Mouse (Mus musculus) lung, postnatal 0 days (tissue): ENCODE results near the gene Idh2. TPM values are rescaled to one million over a fixed set of nuclear protein-coding genes. Genes with fewer than 3 reads are reported as not detected.

Source experiments
- ATAC-seq: fragments of 200-750 bp; cut with Nextera tagmentation; 2 replicates; pipeline ENCODE4 v1.8.0; 2017; ENCODE audit warnings: moderate library complexity
- DNase-seq: peaks from one replicate; pipeline ENCODE4 v3.0.0-alpha.2; 2016; ENCODE audit warnings: low spot score
- H3K27ac ChIP-seq: fragments of 300-500 bp; sonication (generic); 2 replicates; pipeline ENCODE4 v1.5.1; 2014; ENCODE audit warnings: antibody characterized with exemption, mild to moderate bottlenecking, low read length, mixed read lengths
- H3K27me3 ChIP-seq: fragments of 300-500 bp; sonication (generic); replicated peaks from 2 replicates; pipeline ENCODE4 v1.6.1; 2014; ENCODE audit warnings: low read length, mixed read lengths; ENCODE audit not compliant: insufficient read depth
- H3K36me3 ChIP-seq: fragments of 300-500 bp; sonication (generic); 2 replicates; pipeline ENCODE4 v1.6.1; 2014; ENCODE audit warnings: low read length, mixed read lengths; ENCODE audit not compliant: insufficient read depth
- H3K4me1 ChIP-seq: fragments of 300-500 bp; sonication (generic); 2 replicates; pipeline ENCODE4 v1.6.1; 2014; ENCODE audit warnings: antibody characterized with exemption, low read depth, low read length, mixed read lengths; ENCODE audit not compliant: insufficient read depth
- H3K4me2 ChIP-seq: fragments of 300-500 bp; sonication (generic); replicated peaks from 2 replicates; pipeline ENCODE4 v1.6.1; 2014; ENCODE audit warnings: low read depth, mild to moderate bottlenecking, low read length, moderate library complexity, mixed read lengths
- H3K4me3 ChIP-seq: fragments of 300-500 bp; sonication (generic); 2 replicates; pipeline ENCODE4 v1.5.1; 2014; ENCODE audit warnings: low read depth, low read length
- H3K9ac ChIP-seq: fragments of 300-500 bp; sonication (generic); replicated peaks from 2 replicates; pipeline ENCODE4 v1.6.1; 2014; ENCODE audit warnings: low read depth, mild to moderate bottlenecking
- H3K9me3 ChIP-seq: fragments of 300-500 bp; sonication (generic); 2 replicates; pipeline ENCODE4 v1.6.1; 2016; ENCODE audit warnings: low read length, mixed read lengths
- CTCF ChIP-seq: IDR thresholded peaks from 2 replicates; pipeline ENCODE4 v1.5.1; 2016; ENCODE audit warnings: antibody characterized with exemption, mild to moderate bottlenecking
- EP300 ChIP-seq: IDR thresholded peaks from 2 replicates; pipeline ENCODE4 v1.6.1; 2016; ENCODE audit warnings: antibody characterized with exemption, mild to moderate bottlenecking, control low read depth
- WGBS: fragments of 180-500 bp; shearing (Covaris S2); extraction: QIAGEN DNeasy Blood & Tissue Kit; methylation state at CpG from one replicate; pipeline ENCODE4 v1.1.7; 2014; 5-methylcytosine and 5-hydroxymethylcytosine counted together
- polyA plus RNA-seq: library from polyadenylated mRNA; unstranded; fragments of >200 nt; fragmentation: Nextera tagmentation; extraction: Ambion mirVana; gene quantifications from 2 replicates; pipeline ENCODE4 v1.2.1, GENCODE M21; 2015

The Idh2 gene
- polyA plus RNA-seq, 1 experiment from 2014 or later: 296 TPM

DNA sequence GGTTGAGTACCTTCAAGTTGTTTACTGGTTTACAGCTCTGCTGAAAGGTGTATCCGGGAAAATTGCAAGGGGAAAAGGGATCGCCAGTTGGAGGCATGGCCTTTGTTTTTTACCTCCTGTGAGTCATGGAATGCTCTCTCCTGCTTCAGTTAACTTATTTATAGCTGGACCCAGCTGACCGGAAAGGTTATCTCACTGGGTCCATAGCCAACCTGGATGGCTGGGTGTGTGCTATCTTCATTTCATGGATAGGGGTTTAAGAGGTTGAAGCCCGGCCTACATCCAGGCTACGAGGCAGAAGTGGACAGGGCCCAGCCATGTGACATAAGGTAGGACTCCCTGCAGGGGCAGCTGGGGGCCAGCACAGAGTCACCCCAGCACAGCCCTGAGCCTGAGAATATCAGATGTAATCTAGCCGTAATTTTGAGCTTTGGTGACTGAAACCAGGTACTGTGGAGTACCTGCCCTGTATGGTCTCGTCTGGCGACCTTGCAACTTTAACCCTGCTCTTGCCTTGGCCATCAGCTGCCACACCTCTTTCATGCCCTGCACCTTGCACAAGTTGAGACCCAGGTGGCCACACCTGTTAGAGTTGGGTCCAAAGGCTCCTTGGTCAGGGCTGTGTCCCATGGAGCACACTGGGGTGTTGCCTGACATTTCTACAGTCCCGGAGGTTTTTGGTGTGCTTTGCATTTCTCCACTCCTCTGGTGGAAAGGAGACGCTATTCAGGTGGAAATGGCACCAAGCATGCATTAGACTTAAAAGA lies 55.0 kb downstream of the Idh2 start:
- 49% methylated on average over 10 of the region's 10 CpGs for WGBS
- no peaks in the 10 kb centered on the region for H3K27me3 ChIP-seq
- H3K36me3 ChIP-seq: no peaks in the 10 kb centered on the region
- no peaks in the 10 kb centered on the region for H3K9me3 ChIP-seq
- H3K4me1 ChIP-seq: peaks cover 37% of the 10 kb centered on the region; the same call in 1 of the 2 replicates
- H3K4me2 ChIP-seq: no peak overlapping the region
- DNase-seq (peak; percentile 59), ATAC-seq (no peak)
- H3K9ac ChIP-seq: no peak overlapping the region
- TF ChIP-seq CTCF (no peak), EP300 (peak; percentile 52)
- no peak overlapping the region for H3K4me3 ChIP-seq
- peak overlapping the region; percentile 91 for H3K27ac ChIP-seq

DNA sequence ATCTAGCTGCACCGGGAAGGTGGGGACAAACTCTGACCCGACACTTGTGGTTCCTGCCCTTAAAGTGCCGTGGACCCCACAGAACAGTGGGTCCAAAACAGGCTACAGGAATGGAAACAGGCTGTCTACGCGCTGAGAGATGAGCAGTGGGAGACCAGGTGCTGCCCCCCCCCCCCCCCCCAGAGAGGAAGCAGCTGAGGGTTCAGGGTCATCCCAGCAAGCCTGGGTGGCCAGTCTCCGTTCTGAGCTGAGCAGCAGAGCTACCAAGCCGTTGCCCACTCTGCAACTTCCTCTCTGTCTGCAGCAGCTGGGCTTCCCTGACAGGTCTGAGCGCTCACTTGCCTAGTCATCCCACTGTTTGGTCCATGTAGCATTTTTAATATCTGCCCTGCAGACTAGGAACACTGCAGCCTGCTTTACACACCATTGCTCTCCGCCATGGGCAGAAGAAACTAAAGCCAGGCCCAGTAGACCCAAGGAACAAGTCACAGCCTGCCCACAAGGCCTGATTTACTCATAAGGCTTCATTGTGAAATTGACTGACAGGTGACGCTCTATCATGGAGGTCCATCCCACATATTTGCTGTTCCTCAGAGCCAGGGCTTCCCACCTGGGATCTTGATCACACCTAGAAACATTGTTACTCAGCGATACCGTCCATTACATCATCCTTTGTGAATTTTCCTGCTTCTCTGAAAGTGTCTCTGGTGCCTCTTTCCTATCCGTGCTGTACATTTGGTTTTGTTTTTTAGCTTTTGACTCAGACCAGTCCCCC lies 55.9 kb downstream of the Idh2 start:
- TF ChIP-seq CTCF: no peak
- no peak for TF ChIP-seq EP300
- H3K4me1 ChIP-seq: peaks cover 33% of the 10 kb centered on the region; the same call in 1 of the 2 replicates
- H3K9me3 ChIP-seq: no peaks in the 10 kb centered on the region
- no peak overlapping the region for H3K4me3 ChIP-seq
- no peak overlapping the region for H3K4me2 ChIP-seq
- no peaks in the 10 kb centered on the region for H3K27me3 ChIP-seq
- DNase-seq: no peak
- ATAC-seq: no peak
- no peaks in the 10 kb centered on the region for H3K36me3 ChIP-seq
- 31% methylated on average over 13 of the region's 13 CpGs for WGBS
- peak overlapping the region; percentile 91 for H3K27ac ChIP-seq
- no peak overlapping the region for H3K9ac ChIP-seq

GRCm38 (mm10) chr7:80058405-80059063 lies 56.7 kb downstream of the Idh2 start:
- 30% methylated on average over 4 of the region's 4 CpGs for WGBS
- Histone ChIP-seq H3K36me3 (no peaks in the 10 kb centered on the region), H3K27ac (peak overlapping the region; percentile 91), H3K4me3 (no peak overlapping the region), H3K27me3 (no peaks in the 10 kb centered on the region), H3K4me2 (no peak overlapping the region; the same call in 1 of the 2 replicates), H3K9ac (no peak overlapping the region), H3K4me1 (peaks cover 32% of the 10 kb centered on the region; the same call in 1 of the 2 replicates), H3K9me3 (no peaks in the 10 kb centered on the region)
- ATAC-seq (peak; percentile 67), DNase-seq (peak; percentile 87)
- no peak for TF ChIP-seq CTCF
- peak; percentile 87 for TF ChIP-seq EP300

DNA sequence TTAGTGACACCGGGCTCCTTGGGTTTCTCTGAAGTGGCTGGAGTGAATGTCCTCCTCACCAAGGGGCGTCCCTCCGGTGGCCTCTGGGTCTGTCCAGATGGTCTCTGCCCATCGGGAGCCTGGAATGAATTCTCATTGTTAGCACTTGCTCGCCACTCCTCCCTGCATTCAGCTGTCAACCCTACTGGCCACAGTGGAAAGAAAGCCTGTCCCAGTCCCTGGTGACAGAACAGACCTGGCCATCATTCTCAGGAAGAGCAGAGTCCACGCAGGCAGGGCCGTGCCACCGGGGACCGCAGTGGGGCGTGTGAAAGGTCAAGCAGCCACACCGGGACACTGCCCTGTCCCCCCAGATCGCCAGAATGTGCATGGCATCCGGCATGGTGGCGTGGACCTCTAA lies 57.4 kb downstream of the Idh2 start:
- H3K4me1 ChIP-seq: peaks cover 39% of the 10 kb centered on the region; the same call in 1 of the 2 replicates
- H3K9ac ChIP-seq: no peak overlapping the region; the same call in 1 of the 2 replicates
- H3K4me3 ChIP-seq: no peak overlapping the region
- no peaks in the 10 kb centered on the region for H3K27me3 ChIP-seq
- 32% methylated on average over 14 of the region's 14 CpGs for WGBS
- DNase-seq (no peak), ATAC-seq (no peak)
- peak overlapping the region; percentile 21 for H3K4me2 ChIP-seq
- peak overlapping the region; percentile 91 for H3K27ac ChIP-seq
- H3K9me3 ChIP-seq: no peaks in the 10 kb centered on the region
- no peak for TF ChIP-seq EP300
- TF ChIP-seq CTCF: no peak; the same call in 1 of the 2 replicates
- no peaks in the 10 kb centered on the region for H3K36me3 ChIP-seq

- H3K36me3 ChIP-seq: no peaks in the 10 kb centered on the region
- no peak overlapping the region for H3K9ac ChIP-seq
- no peaks in the 10 kb centered on the region for H3K27me3 ChIP-seq
- DNase-seq (peak; percentile 91), ATAC-seq (peak; percentile 84)
- 35% methylated on average over 4 of the region's 4 CpGs for WGBS
- peaks cover 43% of the 10 kb centered on the region; the same call in 1 of the 2 replicates for H3K4me1 ChIP-seq
- peak overlapping the region; percentile 91 for H3K27ac ChIP-seq
- H3K9me3 ChIP-seq: no peaks in the 10 kb centered on the region
- H3K4me3 ChIP-seq: no peak overlapping the region
- TF ChIP-seq EP300: no peak
- TF ChIP-seq CTCF: no peak
- 0 out of 2 replicates have a peak overlapping the region, but pooled peaks have one; percentile 21 for H3K4me2 ChIP-seq
Measured at GRCm38 (mm10) chr7:80057002-80057691, 58.0 kb downstream of the Idh2 start.
